In the genomic region with DNA sequence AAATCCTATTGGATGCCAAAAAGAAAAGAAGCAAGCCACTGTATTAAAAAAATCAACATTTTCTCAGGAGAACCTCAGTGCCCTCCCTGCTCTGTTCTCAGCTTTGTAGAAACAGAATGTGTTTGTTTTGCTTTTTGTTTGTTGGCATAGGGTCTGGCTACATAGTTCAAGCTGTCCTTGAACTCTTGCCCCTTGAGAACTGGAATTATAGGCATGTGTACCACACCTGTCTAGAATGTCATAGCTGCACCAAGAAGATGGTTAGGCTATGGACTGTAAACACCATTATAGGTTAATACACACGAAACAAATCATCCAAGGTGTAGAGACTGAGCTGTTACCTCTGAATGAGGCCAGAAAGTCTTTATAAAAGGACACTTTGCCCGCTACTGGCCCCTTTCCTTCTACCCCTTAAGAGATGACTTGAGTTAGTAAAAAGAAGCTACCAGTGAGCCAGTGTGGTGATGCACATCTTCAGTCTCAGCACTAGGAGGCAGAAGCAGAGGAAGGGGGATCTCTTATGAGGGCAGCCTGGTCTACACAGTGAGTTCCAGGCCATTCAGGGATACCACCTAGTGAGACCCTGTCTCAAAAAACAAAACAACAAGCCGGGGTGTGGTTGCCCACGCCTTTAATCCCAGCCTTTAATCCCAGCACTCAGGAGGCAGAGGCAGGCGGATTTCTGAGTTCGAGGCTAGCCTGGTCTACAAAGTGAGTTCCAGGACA, we compare ENCODE assay signal across 18 mouse cellular contexts.
"Had no signal": no experiment of that assay in that cellular context is flagged by ENCODE, and none has a peak within 500 bp of the region (broad histone marks: within the 10 kb centered on the region; RNA-seq: fewer than 3 reads in every experiment).

No protein-coding gene starts in this region.

- H3K27me3 ChIP-seq: midbrain, embryonic 12.5 days; neural tube, embryonic 13.5 days; neural tube, embryonic 15.5 days; stomach, embryonic 15.5 days had no signal

- H3K9me3 ChIP-seq: midbrain, embryonic 10.5 days; midbrain, embryonic 12.5 days; neural tube, embryonic 13.5 days; neural tube, embryonic 15.5 days; stomach, embryonic 15.5 days had no signal

- ATAC-seq: midbrain, embryonic 16.5 days had no signal

- H3K4me1 ChIP-seq: neural tube, embryonic 15.5 days; stomach, embryonic 15.5 days had no signal

- H3K4me3 ChIP-seq: midbrain, embryonic 10.5 days; midbrain, embryonic 12.5 days; myocyte; neural tube, embryonic 13.5 days; neural tube, embryonic 15.5 days; stomach, embryonic 15.5 days had no signal

- H3K27ac ChIP-seq: liver, embryonic 14.5 days; midbrain, embryonic 10.5 days; midbrain, embryonic 12.5 days; neural tube, embryonic 13.5 days; neural tube, embryonic 15.5 days; stomach, embryonic 15.5 days; stomach, postnatal 0 days had no signal

- H3K9ac ChIP-seq: liver, embryonic 14.5 days; lung, embryonic 14.5 days; midbrain, embryonic 12.5 days; neural tube, embryonic 13.5 days; neural tube, embryonic 15.5 days; stomach, embryonic 15.5 days had no signal

- H3K36me3 ChIP-seq: midbrain, embryonic 12.5 days; neural tube, embryonic 15.5 days; stomach, embryonic 15.5 days had no signal

- H3K4me2 ChIP-seq: lung, embryonic 14.5 days; midbrain, embryonic 12.5 days; neural tube, embryonic 13.5 days; neural tube, embryonic 15.5 days; stomach, embryonic 15.5 days had no signal

- DNase-seq: lung, embryonic 14.5 days; lung, postnatal 4 days; midbrain, embryonic 14.5 days; retina, postnatal 1 day; right cerebral cortex, adult 18-20 months; right cerebral cortex, postnatal 25 days; right cerebral cortex, postnatal 4 days; thymus, adult 2 months; thymus, postnatal 25 days had no signal
